Mouse (Mus musculus) kidney, adult 10 weeks (tissue): ENCODE data around the gene S100a14. TPM values are rescaled to one million over a fixed set of nuclear protein-coding genes. Genes with fewer than 3 reads are reported as not detected.

Experiments used
- polyA plus RNA-seq: library from polyadenylated mRNA; stranded (reverse); fragments of 350-450 nt; fragmentation: Illumina TruSeq; extraction: RNeasy Lipid Tissue Mini Kit (QIAGEN cat#74804); gene quantifications from one replicate; pipeline ENCODE4 v1.2.3, GENCODE M21; 2014; ENCODE audit warnings: low read depth, low replicate concordance

Gene S100a14
- polyA plus RNA-seq, result not detected

DNA sequence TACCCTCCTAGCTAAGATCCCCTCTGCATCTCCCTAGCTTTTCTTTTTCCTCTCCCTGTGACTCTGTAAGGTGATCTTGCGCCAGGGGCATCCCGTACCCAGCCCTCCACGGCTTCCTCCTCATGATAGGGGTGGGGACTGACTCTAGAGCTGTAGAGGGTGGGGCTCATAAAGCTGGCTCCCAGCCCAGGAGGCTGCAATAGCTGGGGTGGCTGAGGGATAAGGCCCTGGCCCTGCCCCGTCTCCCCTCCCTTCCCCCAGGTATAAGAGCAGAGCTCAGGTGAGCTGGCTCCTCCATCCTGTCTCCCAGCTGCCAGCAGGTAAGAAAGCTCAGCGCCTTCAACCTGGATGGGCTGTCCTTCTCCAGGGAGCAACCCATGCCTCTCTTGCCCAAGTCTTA lies at the start of gene S100a14:
Gene S100a14, plus strand, starts transcription at position 277 of the 400 bp plus-strand sequence.

GRCm38 (mm10) chr3:90490696-90491256 lies 35.9 kb upstream of the S100a14 start, which contains the start of gene Snapin:
TSS of gene Snapin (minus strand) at chr3:90491033.

GRCm38 (mm10) chr3:90508950-90509746 lies 17.5 kb upstream of the S100a14 start, which contains the start of gene Chtop:
TSS of gene Chtop (minus strand) at chr3:90509498.

DNA sequence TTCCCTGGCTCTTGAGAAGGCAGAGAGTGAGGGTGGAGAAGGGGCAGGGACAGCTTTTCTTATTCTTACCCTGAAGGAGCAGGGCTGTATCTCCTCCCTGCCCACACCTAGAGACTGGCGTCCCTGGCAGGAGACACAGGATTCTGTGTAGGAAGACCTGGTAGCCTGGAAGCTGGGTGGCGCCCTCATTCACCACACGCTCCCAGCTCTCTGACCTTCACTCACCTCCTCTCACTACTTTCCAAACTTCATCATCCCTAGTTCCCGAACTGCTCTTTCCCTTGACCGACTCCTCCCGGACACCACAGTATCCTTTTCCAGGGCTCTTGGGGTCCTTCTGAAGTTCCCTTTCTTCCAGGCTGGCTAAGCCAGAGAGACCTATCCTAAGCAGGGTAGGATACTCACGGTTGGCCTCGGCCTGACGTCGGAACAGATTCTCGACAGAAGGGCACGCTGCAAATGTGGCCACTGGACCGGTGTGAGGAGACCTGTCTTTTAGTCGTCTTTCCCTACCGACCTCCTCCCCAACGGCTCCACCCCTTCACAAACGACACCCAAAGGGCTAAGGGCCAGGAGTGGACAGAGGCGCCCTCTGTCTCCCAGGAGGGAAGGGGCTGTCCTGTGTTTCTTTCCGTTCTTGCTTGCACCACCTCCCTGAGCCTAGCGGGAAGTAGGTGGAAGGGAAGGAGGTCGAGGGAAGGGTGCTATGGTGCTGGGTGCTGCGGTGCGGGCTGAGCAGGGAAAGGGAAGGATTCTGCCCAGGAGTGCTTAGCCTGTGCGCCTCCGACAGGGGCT lies 12.7 kb upstream of the S100a14 start, which contains the start of the genes S100a1 and S100a13:
Gene S100a1, minus strand, starts transcription at position 597 of the 795 bp plus-strand sequence.
Gene S100a13, plus strand, starts transcription at position 640 of the 795 bp plus-strand sequence.

DNA sequence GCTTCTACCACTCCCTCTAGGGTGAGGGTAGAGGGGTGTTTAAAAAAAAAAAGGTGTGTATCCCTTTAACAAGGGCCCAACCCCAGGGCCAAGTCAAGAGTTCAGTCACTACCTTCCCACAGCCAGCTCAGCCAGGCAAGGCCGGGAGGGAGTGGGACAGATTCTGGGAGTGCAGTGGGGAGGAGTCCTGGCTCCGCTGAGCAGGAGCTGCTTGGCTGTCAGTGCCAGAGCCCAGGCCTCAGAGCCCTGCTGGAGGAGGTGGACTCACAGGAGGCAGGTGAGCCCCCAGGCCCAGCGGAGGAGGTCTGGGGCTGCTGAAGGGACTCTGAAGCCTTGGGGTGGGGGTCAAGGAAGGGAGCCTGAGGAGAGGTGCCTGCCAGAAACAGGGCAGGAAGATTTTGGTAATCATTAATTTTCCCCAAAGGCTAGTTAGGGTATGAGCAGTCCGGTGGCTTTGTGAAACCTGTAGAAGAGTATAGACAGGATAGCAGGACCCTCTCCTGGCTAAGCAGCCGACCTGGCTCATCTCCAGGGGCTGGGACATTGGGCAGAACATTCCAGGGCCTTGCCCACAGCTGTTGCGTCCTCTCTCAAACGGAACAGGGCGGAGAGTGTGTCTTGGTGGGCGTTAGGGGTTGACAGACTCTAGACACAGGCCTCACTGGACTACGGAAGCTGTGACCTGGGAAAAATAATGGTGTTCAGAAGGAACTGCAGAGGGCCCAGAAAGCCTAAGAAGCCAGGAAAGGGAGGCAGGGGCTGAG lies 10.7 kb downstream of the S100a14 start, which contains the start of gene S100a16:
Gene S100a16, plus strand, starts transcription at position 114 of the 764 bp plus-strand sequence.

DNA sequence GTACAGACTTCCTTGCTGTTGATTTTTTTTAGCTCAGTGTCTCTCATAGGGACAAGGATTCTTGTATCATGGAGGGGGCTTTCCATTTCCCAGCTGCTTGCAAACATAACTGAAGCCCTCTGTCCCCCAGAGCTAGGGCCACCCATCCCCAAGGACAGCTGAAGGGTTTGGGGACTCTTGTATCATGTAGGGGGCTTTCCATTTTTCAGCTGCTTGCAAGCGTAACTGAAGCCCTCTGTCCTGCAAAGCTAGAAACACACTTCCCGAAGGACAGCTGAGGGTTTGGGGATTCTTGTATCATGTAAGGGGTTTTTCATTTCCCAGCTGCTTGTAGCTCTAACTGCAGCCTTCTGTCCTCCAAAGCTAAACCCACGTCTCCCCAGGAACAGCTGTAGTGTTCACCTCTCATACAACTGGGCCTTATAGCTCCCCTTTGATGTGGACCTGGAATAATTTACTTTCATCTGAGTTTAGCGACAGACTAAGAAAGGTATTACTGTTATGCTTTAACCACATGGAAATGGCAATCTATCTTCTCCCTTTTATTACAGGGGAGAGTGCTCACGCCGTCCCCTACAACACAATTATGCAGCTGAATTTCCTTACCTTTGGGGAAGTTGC lies 33.5 kb downstream of the S100a14 start, which contains the start of gene S100a3:
Gene S100a3, plus strand, starts transcription at position 571 of the 621 bp plus-strand sequence.

Other genes starting within 250 kb of the S100a14 start
- gene Gatad2b, start 233.7 kb upstream of the S100a14 start, polyA plus RNA-seq, result 25.6 TPM
- gene Slc27a3, start 136.9 kb upstream of the S100a14 start, polyA plus RNA-seq, result not detected
- 10.3 TPM for gene Ints3, start 93.2 kb upstream of the S100a14 start, polyA plus RNA-seq
- 16.3 TPM for gene Npr1, start 61.0 kb upstream of the S100a14 start, polyA plus RNA-seq
- 49.2 TPM for gene Ilf2, start 50.7 kb upstream of the S100a14 start, polyA plus RNA-seq
- gene Snapin, start 35.8 kb upstream of the S100a14 start, polyA plus RNA-seq, result 60.7 TPM
- gene Chtop, start 17.4 kb upstream of the S100a14 start, polyA plus RNA-seq, result 113 TPM
- 244 TPM for gene S100a1, start 12.5 kb upstream of the S100a14 start, polyA plus RNA-seq
- gene S100a13, start 12.4 kb upstream of the S100a14 start, polyA plus RNA-seq, result 9.5 TPM
- gene S100a16, start 10.4 kb downstream of the S100a14 start, polyA plus RNA-seq, result 42.3 TPM
- gene S100a3, start 33.7 kb downstream of the S100a14 start, polyA plus RNA-seq, result not detected
- gene S100a2, start 63.4 kb downstream of the S100a14 start, polyA plus RNA-seq, result not detected
- gene Gm42674, start 75.0 kb downstream of the S100a14 start, polyA plus RNA-seq, result not detected
- gene S100a4, start 76.9 kb downstream of the S100a14 start, polyA plus RNA-seq, result 4.2 TPM
- not detected for gene S100a5, start 81.7 kb downstream of the S100a14 start, polyA plus RNA-seq
- 28.2 TPM for gene S100a6, start 86.0 kb downstream of the S100a14 start, polyA plus RNA-seq
- gene S100a7a, start 127.2 kb downstream of the S100a14 start, polyA plus RNA-seq, result not detected
- 2.2 TPM for gene S100a8, start 142.1 kb downstream of the S100a14 start, polyA plus RNA-seq
- not detected for gene S100a9, start 168.9 kb downstream of the S100a14 start, polyA plus RNA-seq
- gene Pglyrp4, start 200.1 kb downstream of the S100a14 start, polyA plus RNA-seq, result not detected